Mouse (Mus musculus): ENCODE data around the gene Mamdc4. TPM values are rescaled to one million over a fixed set of nuclear protein-coding genes. Genes with fewer than 3 reads are reported as not detected.
"Not testable (repeated sequence)": the region's sequence is repeated elsewhere in the genome, so short reads cannot be mapped to it uniquely, and the experiment has no call there.

Mamdc4 gene
- polyA plus RNA-seq, 1 experiment from 2014 or later, result 87.4 TPM

DNA sequence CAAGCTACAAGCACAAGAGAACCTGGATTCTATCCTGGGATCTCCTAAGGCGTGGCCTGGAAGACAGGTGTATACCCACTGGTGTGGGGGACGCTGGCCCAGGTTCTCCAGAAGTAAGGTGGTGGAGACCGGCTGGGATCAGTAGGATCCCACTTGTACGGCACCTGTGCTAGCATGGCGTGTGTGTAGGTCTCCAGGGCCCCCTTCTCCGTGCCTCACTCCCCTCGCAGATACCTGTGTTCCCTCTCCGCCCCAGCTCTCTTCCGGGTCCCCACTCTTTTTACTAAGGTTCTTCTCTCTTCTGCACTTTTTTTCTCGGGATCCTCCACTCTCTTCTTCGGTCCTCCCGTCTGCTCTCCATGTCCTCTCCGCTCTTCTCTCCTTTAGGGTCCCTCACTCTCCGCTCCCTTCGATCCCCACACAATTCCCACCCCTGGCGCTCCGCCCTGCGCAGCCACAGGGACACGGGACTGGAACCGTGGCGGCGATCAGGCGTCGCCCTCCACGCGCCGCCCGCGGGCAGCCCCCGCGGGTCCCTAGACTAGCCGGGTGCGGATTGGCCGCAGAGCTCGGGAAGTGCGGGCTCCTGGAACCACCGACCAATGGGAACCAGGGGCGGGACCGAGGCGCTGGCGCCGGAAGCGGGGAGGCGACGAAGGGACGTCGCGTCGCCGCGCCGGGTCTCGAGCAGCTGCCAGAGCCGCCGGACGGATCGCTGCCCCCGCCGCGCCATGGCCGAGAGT lies 17.3 kb downstream of the Mamdc4 start, which contains the start of gene Edf1:
Edf1 (plus strand) TSS at position 627 of the 743 bp plus-strand sequence.
- peak; percentile 97 for ATAC-seq (ENCODE audit: insufficient read depth, low FRiP score)
- H3K9ac ChIP-seq (ENCODE audit: low read length), result peak within 1 kb of the TSS; percentile 95
- peak within 1 kb of the TSS; percentile 95 for H3K4me2 ChIP-seq (ENCODE audit: low read depth, low read length)
- no peaks in the 10 kb centered on the region for H3K9me3 ChIP-seq (replicated peaks; ENCODE audit: control insufficient read depth, low read length)
- H3K36me3 ChIP-seq (ENCODE audit: control insufficient read depth, insufficient read depth, low read length), result peaks cover 12% of the 10 kb centered on the region; the same call in 1 of the 2 replicates
- peak within 1 kb of the TSS; percentile 73 for H3K27ac ChIP-seq (ENCODE audit: low read length)
- H3K4me1 ChIP-seq (ENCODE audit: control insufficient read depth, insufficient read depth, low read length), result peaks cover 18% of the 10 kb centered on the region
- H3K4me3 ChIP-seq (replicated peaks; ENCODE audit: low read length), result peak within 1 kb of the TSS; percentile 87
- H3K27me3 ChIP-seq (ENCODE audit: control insufficient read depth, insufficient read depth, low read length), result no peaks in the 10 kb centered on the region
- under 1% methylated on average over 61 of the region's 61 CpGs for WGBS

DNA sequence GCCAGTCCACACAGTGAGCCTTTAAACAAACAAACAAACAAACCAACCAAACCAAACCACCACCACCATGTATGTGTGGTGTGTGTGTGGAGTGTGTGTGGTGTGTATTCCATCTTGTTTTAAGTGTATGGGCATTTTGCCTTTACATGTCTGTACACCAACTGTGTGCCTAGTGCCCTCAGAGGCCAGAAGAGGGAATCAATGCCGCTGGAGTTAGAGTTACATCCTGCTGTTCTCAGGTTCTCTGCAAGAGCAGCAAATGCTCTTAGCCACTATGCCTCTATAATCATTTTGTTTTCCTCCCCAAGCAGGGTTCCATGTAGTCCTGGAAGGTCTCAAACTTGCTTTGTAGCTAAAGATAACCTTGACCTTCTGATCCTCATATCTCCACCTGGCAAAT lies 18.3 kb downstream of the Mamdc4 start:
- no peak overlapping the region for H3K27ac ChIP-seq (ENCODE audit: low read length)
- no peak for ATAC-seq (ENCODE audit: insufficient read depth, low FRiP score)
- 65% methylated on average over 1 of the region's 1 CpGs for WGBS
- no peaks in the 10 kb centered on the region for H3K9me3 ChIP-seq (replicated peaks; ENCODE audit: control insufficient read depth, low read length)
- no peaks in the 10 kb centered on the region for H3K27me3 ChIP-seq (ENCODE audit: control insufficient read depth, insufficient read depth, low read length)
- no peak overlapping the region for H3K9ac ChIP-seq (ENCODE audit: low read length)
- H3K36me3 ChIP-seq (ENCODE audit: control insufficient read depth, insufficient read depth, low read length), result peaks cover 5% of the 10 kb centered on the region; the same call in 1 of the 2 replicates
- H3K4me2 ChIP-seq (ENCODE audit: low read depth, low read length), result no peak overlapping the region
- no peak overlapping the region for H3K4me3 ChIP-seq (replicated peaks; ENCODE audit: low read length)
- H3K4me1 ChIP-seq (ENCODE audit: control insufficient read depth, insufficient read depth, low read length), result peaks cover 18% of the 10 kb centered on the region

DNA sequence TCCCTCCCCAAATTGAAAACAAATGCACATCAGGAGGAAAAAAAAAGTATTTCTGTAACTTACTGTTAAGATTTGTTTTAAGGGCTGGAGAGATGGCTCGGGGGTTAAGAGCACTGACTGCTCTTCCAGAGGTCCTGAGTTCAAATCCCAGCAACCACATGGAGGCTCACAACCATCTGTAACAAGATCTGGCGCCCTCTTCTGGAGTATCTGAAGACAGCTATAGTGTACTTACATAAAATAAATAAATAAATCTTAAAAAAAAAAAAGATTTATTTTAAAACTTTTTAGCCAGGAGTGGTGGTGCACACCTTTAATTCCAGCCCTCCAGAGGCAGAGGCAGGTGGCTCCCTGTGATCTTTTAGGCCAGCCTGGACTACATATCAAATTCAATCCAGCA lies 19.2 kb downstream of the Mamdc4 start:
- H3K9ac ChIP-seq (ENCODE audit: low read length); H3K27ac ChIP-seq (ENCODE audit: low read length); ATAC-seq (ENCODE audit: insufficient read depth, low FRiP score); H3K27me3 ChIP-seq (ENCODE audit: control insufficient read depth, insufficient read depth, low read length); H3K9me3 ChIP-seq (replicated peaks; ENCODE audit: control insufficient read depth, low read length); H3K4me3 ChIP-seq (replicated peaks; ENCODE audit: low read length); H3K36me3 ChIP-seq (ENCODE audit: control insufficient read depth, insufficient read depth, low read length); H3K4me2 ChIP-seq (ENCODE audit: low read depth, low read length): not testable (repeated sequence)
- WGBS, result 52% methylated on average over 2 of the region's 2 CpGs
- peaks cover 18% of the 10 kb centered on the region for H3K4me1 ChIP-seq (ENCODE audit: control insufficient read depth, insufficient read depth, low read length)

DNA sequence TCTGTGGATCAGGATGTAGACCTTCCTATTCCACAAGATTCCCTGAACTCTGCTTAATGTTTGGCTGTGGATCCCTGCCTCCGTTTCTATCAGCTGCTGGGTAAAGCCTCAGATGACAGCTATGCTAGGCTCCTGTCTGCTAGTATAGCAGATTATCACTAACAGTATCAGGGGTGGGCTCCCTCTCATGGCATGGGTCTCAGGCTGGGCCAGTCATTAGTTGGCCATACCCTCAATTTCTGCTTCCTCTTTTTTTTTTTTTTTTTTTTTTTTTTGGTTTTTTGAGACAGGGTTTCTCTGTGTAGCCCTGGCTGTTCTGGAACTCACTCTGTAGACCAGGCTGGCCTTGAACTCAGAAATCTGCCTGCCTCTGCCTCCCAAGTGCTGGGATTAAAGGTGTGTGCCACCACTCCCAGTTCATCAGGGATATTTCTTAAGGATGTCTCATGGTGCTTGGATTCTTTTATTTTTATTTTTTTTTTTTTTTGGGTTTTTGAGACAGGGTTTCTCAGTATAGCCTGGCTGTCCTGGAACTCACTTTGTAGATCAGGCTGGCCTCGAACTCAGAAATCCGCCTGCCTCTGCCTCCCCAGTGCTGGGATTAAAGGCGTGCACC lies 21.4 kb downstream of the Mamdc4 start:
- H3K4me1 ChIP-seq (ENCODE audit: control insufficient read depth, insufficient read depth, low read length); H3K27ac ChIP-seq (ENCODE audit: low read length); H3K9ac ChIP-seq (ENCODE audit: low read length); H3K4me3 ChIP-seq (replicated peaks; ENCODE audit: low read length); ATAC-seq (ENCODE audit: insufficient read depth, low FRiP score); H3K36me3 ChIP-seq (ENCODE audit: control insufficient read depth, insufficient read depth, low read length); H3K27me3 ChIP-seq (ENCODE audit: control insufficient read depth, insufficient read depth, low read length); H3K9me3 ChIP-seq (replicated peaks; ENCODE audit: control insufficient read depth, low read length); H3K4me2 ChIP-seq (ENCODE audit: low read depth, low read length): not testable (repeated sequence)
- 92% methylated on average over 4 of the region's 4 CpGs for WGBS

DNA sequence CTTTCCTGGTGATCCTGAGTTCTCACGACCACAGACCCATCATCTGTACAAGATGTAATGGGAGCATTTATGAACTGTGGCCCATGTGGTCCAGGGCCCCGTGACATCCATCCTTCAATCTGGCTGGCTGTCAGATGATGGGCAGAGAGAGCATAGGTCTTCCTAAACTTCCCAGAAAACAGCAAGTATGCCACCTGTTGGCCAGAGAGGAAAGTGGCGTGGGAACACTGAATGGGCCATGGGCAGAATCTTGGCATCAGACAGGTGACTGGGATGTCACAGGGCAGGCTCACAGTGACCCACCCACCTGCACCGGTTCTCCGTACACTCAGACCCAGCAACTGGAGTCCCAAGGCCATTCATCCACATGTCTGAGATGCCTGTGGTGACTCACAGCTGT lies 23.5 kb downstream of the Mamdc4 start:
- no peak overlapping the region for H3K4me2 ChIP-seq (ENCODE audit: low read depth, low read length)
- 29% methylated on average over 5 of the region's 5 CpGs for WGBS
- no peaks in the 10 kb centered on the region for H3K9me3 ChIP-seq (replicated peaks; ENCODE audit: control insufficient read depth, low read length)
- no peak overlapping the region for H3K4me3 ChIP-seq (replicated peaks; ENCODE audit: low read length)
- H3K36me3 ChIP-seq (ENCODE audit: control insufficient read depth, insufficient read depth, low read length), result no peaks in the 10 kb centered on the region
- no peak overlapping the region for H3K9ac ChIP-seq (ENCODE audit: low read length)
- no peak overlapping the region for H3K27ac ChIP-seq (ENCODE audit: low read length)
- no peaks in the 10 kb centered on the region for H3K27me3 ChIP-seq (ENCODE audit: control insufficient read depth, insufficient read depth, low read length)
- ATAC-seq (ENCODE audit: insufficient read depth, low FRiP score), result no peak
- peaks cover 4% of the 10 kb centered on the region for H3K4me1 ChIP-seq (ENCODE audit: control insufficient read depth, insufficient read depth, low read length)

DNA sequence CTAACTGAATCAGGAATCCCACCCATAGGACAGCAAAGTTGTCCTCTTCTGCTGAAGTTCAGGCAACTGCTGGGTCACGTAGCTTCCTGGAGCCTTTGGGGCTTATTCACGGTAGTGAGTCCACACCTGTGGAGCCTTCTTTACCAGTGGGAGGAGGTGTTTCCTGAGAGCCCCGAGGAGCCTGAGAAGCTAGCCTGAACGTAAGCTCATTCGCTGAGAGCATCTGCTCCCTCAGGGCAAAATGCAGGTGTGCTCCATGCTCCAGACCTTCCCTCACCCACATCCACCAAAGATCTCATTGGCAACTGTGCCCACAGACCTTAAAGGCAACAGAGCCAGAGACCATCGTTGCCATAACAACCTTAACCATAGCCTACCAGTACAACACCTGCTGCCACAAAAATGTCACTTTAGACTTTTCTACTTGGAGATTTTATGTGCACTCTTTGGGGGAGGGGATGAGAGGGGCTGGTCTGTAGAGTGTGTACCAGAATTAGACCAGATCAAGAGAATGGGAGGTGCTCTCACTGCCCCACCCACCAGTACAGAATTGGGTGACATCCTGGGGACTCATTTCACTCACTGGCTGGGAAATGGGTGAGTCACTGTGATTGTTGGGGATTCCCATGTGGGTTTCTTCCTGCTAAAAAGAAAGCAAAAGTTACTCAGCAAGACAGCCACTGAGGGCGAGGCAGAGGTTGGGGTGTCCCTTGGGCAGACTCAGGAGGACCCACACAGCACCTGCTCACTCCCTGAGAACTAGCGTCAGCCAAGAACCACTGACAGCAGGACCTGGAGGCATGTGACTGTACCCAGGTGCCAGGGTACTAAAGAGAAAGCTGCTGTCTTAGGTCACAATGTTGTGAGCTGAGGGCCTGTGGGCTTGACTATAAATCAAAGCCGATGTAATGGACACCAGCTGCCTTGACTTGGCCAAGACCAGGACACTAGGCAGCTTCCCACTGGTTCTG lies 25.3 kb downstream of the Mamdc4 start:
- H3K36me3 ChIP-seq (ENCODE audit: control insufficient read depth, insufficient read depth, low read length), result no peaks in the 10 kb centered on the region
- no peak overlapping the region for H3K27ac ChIP-seq (ENCODE audit: low read length)
- H3K4me1 ChIP-seq (ENCODE audit: control insufficient read depth, insufficient read depth, low read length), result peaks cover 14% of the 10 kb centered on the region
- H3K4me2 ChIP-seq (ENCODE audit: low read depth, low read length), result no peak overlapping the region
- WGBS, result 68% methylated on average over 9 of the region's 9 CpGs
- no peaks in the 10 kb centered on the region for H3K27me3 ChIP-seq (ENCODE audit: control insufficient read depth, insufficient read depth, low read length)
- no peak for ATAC-seq (ENCODE audit: insufficient read depth, low FRiP score)
- H3K9me3 ChIP-seq (replicated peaks; ENCODE audit: control insufficient read depth, low read length), result no peaks in the 10 kb centered on the region
- no peak overlapping the region for H3K4me3 ChIP-seq (replicated peaks; ENCODE audit: low read length)
- no peak overlapping the region for H3K9ac ChIP-seq (ENCODE audit: low read length)

DNA sequence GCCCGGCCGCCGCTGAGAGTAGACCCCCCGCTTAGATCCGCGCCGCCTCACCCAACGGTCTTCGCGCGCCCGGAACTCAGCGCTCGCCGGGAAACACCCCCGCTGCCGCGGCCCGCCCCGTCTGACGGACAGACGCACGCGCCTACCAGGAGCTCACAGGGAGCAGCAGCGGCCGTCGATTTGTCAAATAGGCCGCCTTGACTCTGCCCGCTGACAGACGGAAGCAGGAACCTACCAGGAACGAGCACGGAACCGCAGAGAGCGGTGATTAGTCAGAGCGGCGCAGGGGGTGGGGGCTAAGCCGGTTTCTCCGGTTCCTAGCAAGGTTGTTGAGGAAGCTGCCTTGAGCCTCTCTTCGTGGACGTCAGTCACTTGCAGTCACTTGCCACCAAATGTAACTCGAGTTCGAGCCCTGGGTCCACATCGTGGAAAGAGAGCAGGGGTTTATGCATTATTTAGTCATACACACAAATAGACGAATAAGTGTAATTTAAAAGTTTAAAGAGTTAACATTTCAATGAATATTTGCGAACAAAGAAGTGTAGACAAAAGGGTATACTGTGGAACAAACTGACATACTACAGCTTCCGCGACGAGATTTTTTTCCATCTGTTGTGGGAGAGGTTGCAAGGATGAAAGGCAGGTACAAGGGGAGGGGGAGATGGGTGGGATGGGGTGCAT lies 27.7 kb downstream of the Mamdc4 start, which contains the start of gene Traf2:
Traf2 (minus strand) TSS at position 130 of the 681 bp plus-strand sequence.
- 3% methylated on average over 48 of the region's 48 CpGs for WGBS
- Histone ChIP-seq H3K27me3 (ENCODE audit: control insufficient read depth, insufficient read depth, low read length) (no peaks in the 10 kb centered on the region), H3K36me3 (ENCODE audit: control insufficient read depth, insufficient read depth, low read length) (no peaks in the 10 kb centered on the region), H3K9me3 (replicated peaks; ENCODE audit: control insufficient read depth, low read length) (no peaks in the 10 kb centered on the region), H3K4me1 (ENCODE audit: control insufficient read depth, insufficient read depth, low read length) (peaks cover 14% of the 10 kb centered on the region), H3K4me3 (replicated peaks; ENCODE audit: low read length) (peak within 1 kb of the TSS; percentile 83), H3K27ac (ENCODE audit: low read length) (peak within 1 kb of the TSS; percentile 57), H3K4me2 (ENCODE audit: low read depth, low read length) (peak within 1 kb of the TSS; percentile 86), H3K9ac (ENCODE audit: low read length) (peak within 1 kb of the TSS; percentile 85)
- peak; percentile 100 for ATAC-seq (ENCODE audit: insufficient read depth, low FRiP score)

DNA sequence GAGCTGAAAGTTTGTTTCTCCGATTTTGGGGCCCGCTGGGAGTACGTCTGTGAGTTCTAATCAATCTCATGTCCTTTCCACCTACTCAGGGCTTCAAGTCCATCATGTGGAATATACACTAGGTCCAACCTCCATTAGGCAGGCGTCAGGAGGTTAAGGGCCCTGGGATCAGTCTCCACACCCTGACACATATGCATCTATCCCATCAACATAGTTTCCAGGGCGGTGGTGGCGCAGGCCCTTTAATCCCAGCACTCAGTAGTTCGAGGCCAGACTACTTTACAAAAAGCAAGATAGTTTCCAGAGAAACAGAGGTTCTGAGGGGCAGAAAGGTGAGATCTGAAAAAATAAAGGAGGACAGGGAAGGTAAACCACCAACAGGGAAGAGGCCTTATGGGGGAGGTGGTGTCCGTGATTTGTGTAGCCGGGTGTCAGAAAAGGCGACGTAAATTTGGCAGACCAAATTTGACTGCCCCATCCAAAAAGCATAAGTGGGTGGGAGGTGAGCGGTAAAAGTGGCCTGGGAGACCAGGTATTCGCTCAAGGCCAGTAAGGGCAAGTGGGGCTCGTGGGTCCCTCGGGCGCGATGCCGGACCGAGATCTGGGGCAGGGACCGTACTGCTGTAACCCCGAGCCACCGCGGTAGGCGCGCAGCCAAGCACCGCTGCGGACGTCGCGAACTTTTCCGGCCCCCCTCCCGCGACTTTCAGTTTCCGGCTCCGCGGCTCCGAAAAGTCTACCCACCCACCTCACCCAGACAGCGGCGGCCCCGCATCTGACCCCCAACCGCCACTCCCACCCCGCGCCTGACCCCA lies 28.4 kb downstream of the Mamdc4 start:
- Histone ChIP-seq H3K27ac (ENCODE audit: low read length) (peak overlapping the region; percentile 57), H3K36me3 (ENCODE audit: control insufficient read depth, insufficient read depth, low read length) (no peaks in the 10 kb centered on the region), H3K4me1 (ENCODE audit: control insufficient read depth, insufficient read depth, low read length) (peaks cover 14% of the 10 kb centered on the region), H3K4me2 (ENCODE audit: low read depth, low read length) (peak overlapping the region; percentile 86), H3K4me3 (replicated peaks; ENCODE audit: low read length) (peak overlapping the region; percentile 83), H3K27me3 (ENCODE audit: control insufficient read depth, insufficient read depth, low read length) (no peaks in the 10 kb centered on the region), H3K9ac (ENCODE audit: low read length) (peak overlapping the region; percentile 85), H3K9me3 (replicated peaks; ENCODE audit: control insufficient read depth, low read length) (no peaks in the 10 kb centered on the region)
- ATAC-seq (ENCODE audit: insufficient read depth, low FRiP score), result peak; percentile 65
- WGBS, result 4% methylated on average over 43 of the region's 43 CpGs

Measured in stomach, embryonic 16.5 days (tissue).